Mouse (Mus musculus) embryonic facial prominence, embryonic 14.5 days (tissue): ENCODE results near the gene Adipor2. TPM values are rescaled to one million over a fixed set of nuclear protein-coding genes. Genes with fewer than 3 reads are reported as not detected.
A peak's percentile ranks its signal among the peaks of the same experiment; 100 is the strongest.

ENCODE experiments used
- ATAC-seq: fragments of 200-750 bp; cut with Nextera tagmentation; 2 replicates; pipeline ENCODE4 v1.8.0; 2017; ENCODE audit warnings: low read depth, moderate number of reproducible peaks, moderate TSS enrichment
- DNase-seq: peaks from one replicate; pipeline ENCODE4 v3.0.0-alpha.2; 2015; ENCODE audit warnings: low spot score
- H3K27ac ChIP-seq: fragments of 300-500 bp; sonication (generic); replicated peaks from 2 replicates; pipeline ENCODE4 v1.5.1; 2014; ENCODE audit warnings: low read depth, mild to moderate bottlenecking, low read length, moderate library complexity
- H3K27me3 ChIP-seq: fragments of 300-500 bp; sonication (generic); replicated peaks from 2 replicates; pipeline ENCODE4 v1.6.1; 2014; ENCODE audit warnings: low read length; ENCODE audit not compliant: control insufficient read depth, insufficient read depth
- H3K36me3 ChIP-seq: fragments of 300-500 bp; sonication (generic); 2 replicates; pipeline ENCODE4 v1.6.1; 2014; ENCODE audit warnings: low read length, mixed read lengths; ENCODE audit not compliant: control insufficient read depth, insufficient read depth
- H3K4me1 ChIP-seq: fragments of 300-500 bp; sonication (generic); 2 replicates; pipeline ENCODE4 v1.6.1; 2014; ENCODE audit warnings: antibody characterized with exemption, low read length; ENCODE audit not compliant: control insufficient read depth, insufficient read depth
- H3K4me2 ChIP-seq: fragments of 300-500 bp; sonication (generic); 2 replicates; pipeline ENCODE4 v1.6.1; 2014; ENCODE audit warnings: low read depth, mild to moderate bottlenecking, low read length, moderate library complexity, mixed read lengths
- H3K4me3 ChIP-seq: fragments of 300-500 bp; sonication (generic); 2 replicates; pipeline ENCODE4 v1.5.1; 2014; ENCODE audit warnings: low read depth, mild to moderate bottlenecking, low read length
- H3K9ac ChIP-seq: fragments of 300-500 bp; sonication (generic); 2 replicates; pipeline ENCODE4 v1.6.1; 2014; ENCODE audit warnings: low read depth, mild to moderate bottlenecking, low read length, moderate library complexity, mixed read lengths
- H3K9me3 ChIP-seq: fragments of 300-500 bp; sonication (generic); 2 replicates; pipeline ENCODE4 v1.6.1; 2016; ENCODE audit warnings: low read length; ENCODE audit not compliant: control insufficient read depth
- WGBS: fragments of 180-500 bp; shearing (Covaris S2); extraction: QIAGEN DNeasy Blood & Tissue Kit; methylation state at CpG from one replicate; pipeline ENCODE4 v1.1.7; 2014; 5-methylcytosine and 5-hydroxymethylcytosine counted together
- polyA plus RNA-seq: library from polyadenylated mRNA; unstranded; fragments of >200 nt; fragmentation: Nextera tagmentation; extraction: Ambion mirVana; gene quantifications from 2 replicates; pipeline ENCODE4 v1.2.1, GENCODE M21; 2014

Adipor2 gene
- polyA plus RNA-seq, 1 experiment from 2014 or later = 30.1 TPM

GRCm38 (mm10) chr6:119390728-119391127 lies 26.8 kb downstream of the Adipor2 start:
- Histone ChIP-seq H3K9me3 (no peaks in the 10 kb centered on the region), H3K4me2 (no peak overlapping the region), H3K4me3 (no peak overlapping the region), H3K9ac (no peak overlapping the region), H3K36me3 (no peaks in the 10 kb centered on the region), H3K27me3 (no peaks in the 10 kb centered on the region), H3K4me1 (peaks cover 9% of the 10 kb centered on the region; the same call in 1 of the 2 replicates), H3K27ac (no peak overlapping the region)
- WGBS = 91% methylated on average over 4 of the region's 4 CpGs
- ATAC-seq (no peak), DNase-seq (no peak)

GRCm38 (mm10) chr6:119389089-119389488 lies 28.4 kb downstream of the Adipor2 start:
- H3K9ac ChIP-seq = peak overlapping the region; percentile 94
- H3K27ac ChIP-seq = peak overlapping the region; percentile 80
- DNase-seq = no peak
- peak overlapping the region; percentile 88 for H3K4me2 ChIP-seq
- peak; percentile 4; the same call in 1 of the 2 replicates for ATAC-seq
- no peaks in the 10 kb centered on the region for H3K9me3 ChIP-seq
- H3K4me3 ChIP-seq = peak overlapping the region; percentile 91
- H3K27me3 ChIP-seq = no peaks in the 10 kb centered on the region
- peaks cover 9% of the 10 kb centered on the region; the same call in 1 of the 2 replicates for H3K4me1 ChIP-seq
- WGBS = 20% methylated on average over 10 of the region's 10 CpGs
- H3K36me3 ChIP-seq = no peaks in the 10 kb centered on the region

GRCm38 (mm10) chr6:119388650-119389012 lies 28.9 kb downstream of the Adipor2 start:
- H3K27ac ChIP-seq = peak overlapping the region; percentile 89
- peak overlapping the region; percentile 91 for H3K4me3 ChIP-seq
- ATAC-seq = peak; percentile 99
- peak; percentile 99 for DNase-seq
- WGBS = 0% methylated on average over 17 of the region's 53 CpGs
- peaks cover 9% of the 10 kb centered on the region; the same call in 1 of the 2 replicates for H3K4me1 ChIP-seq
- no peaks in the 10 kb centered on the region for H3K9me3 ChIP-seq
- H3K36me3 ChIP-seq = no peaks in the 10 kb centered on the region
- H3K27me3 ChIP-seq = no peaks in the 10 kb centered on the region
- H3K4me2 ChIP-seq = peak overlapping the region; percentile 88
- H3K9ac ChIP-seq = peak overlapping the region; percentile 94

- DNase-seq = peak; percentile 59
- Histone ChIP-seq H3K27me3 (no peaks in the 10 kb centered on the region), H3K27ac (peak overlapping the region; percentile 89), H3K4me3 (peak overlapping the region; percentile 91), H3K9me3 (no peaks in the 10 kb centered on the region), H3K4me2 (peak overlapping the region; percentile 88), H3K36me3 (no peaks in the 10 kb centered on the region), H3K9ac (peak overlapping the region; percentile 94), H3K4me1 (peaks cover 9% of the 10 kb centered on the region; the same call in 1 of the 2 replicates)
- WGBS = 2% methylated on average over 11 of the region's 76 CpGs
- peak; percentile 86 for ATAC-seq
Measured at GRCm38 (mm10) chr6:119387801-119388649, 29.5 kb downstream of the Adipor2 start.

GRCm38 (mm10) chr6:119386821-119387220 lies 30.7 kb downstream of the Adipor2 start:
- H3K36me3 ChIP-seq = no peaks in the 10 kb centered on the region
- no peak for DNase-seq
- ATAC-seq = no peak
- H3K27me3 ChIP-seq = no peaks in the 10 kb centered on the region
- H3K4me1 ChIP-seq = peaks cover 9% of the 10 kb centered on the region; the same call in 1 of the 2 replicates
- WGBS = 91% methylated on average over 1 of the region's 1 CpGs
- no peaks in the 10 kb centered on the region for H3K9me3 ChIP-seq
- no peak overlapping the region for H3K27ac ChIP-seq
- no peak overlapping the region for H3K9ac ChIP-seq
- no peak overlapping the region for H3K4me3 ChIP-seq
- H3K4me2 ChIP-seq = peak overlapping the region; percentile 88; the same call in 1 of the 2 replicates

DNA sequence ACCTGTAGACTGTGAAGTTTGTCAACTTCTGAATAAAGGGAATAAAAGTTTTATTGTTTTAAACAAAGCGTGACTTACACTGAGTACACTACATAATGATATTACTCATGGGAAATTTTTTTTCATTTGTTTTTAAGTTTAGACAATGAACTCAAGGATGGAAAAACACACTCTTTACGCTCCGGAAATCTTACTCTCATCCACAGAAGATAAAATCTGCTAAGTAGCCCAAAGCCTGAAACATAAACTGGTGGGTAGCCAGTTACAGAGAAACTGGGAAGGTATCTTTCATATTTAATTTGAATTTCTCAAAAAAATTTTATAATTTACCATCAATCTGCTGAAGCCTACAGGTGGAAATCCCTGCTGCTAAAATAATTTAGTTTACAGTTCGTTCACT lies 31.1 kb downstream of the Adipor2 start:
- no peak overlapping the region for H3K4me2 ChIP-seq
- 84% methylated on average over 4 of the region's 4 CpGs for WGBS
- H3K4me1 ChIP-seq = peaks cover 9% of the 10 kb centered on the region; the same call in 1 of the 2 replicates
- no peaks in the 10 kb centered on the region for H3K9me3 ChIP-seq
- no peak overlapping the region for H3K4me3 ChIP-seq
- DNase-seq (no peak), ATAC-seq (no peak)
- H3K27me3 ChIP-seq = no peaks in the 10 kb centered on the region
- H3K36me3 ChIP-seq = no peaks in the 10 kb centered on the region
- no peak overlapping the region for H3K9ac ChIP-seq
- H3K27ac ChIP-seq = no peak overlapping the region

- Histone ChIP-seq H3K27me3 (no peaks in the 10 kb centered on the region), H3K9ac (no peak overlapping the region), H3K4me2 (no peak overlapping the region), H3K36me3 (no peaks in the 10 kb centered on the region), H3K9me3 (no peaks in the 10 kb centered on the region), H3K4me3 (no peak overlapping the region), H3K27ac (no peak overlapping the region), H3K4me1 (peaks cover 9% of the 10 kb centered on the region; the same call in 1 of the 2 replicates)
- DNase-seq (no peak), ATAC-seq (no peak)
- 96% methylated on average over 1 of the region's 1 CpGs for WGBS
Measured at GRCm38 (mm10) chr6:119385668-119386067, 31.8 kb downstream of the Adipor2 start.

DNA sequence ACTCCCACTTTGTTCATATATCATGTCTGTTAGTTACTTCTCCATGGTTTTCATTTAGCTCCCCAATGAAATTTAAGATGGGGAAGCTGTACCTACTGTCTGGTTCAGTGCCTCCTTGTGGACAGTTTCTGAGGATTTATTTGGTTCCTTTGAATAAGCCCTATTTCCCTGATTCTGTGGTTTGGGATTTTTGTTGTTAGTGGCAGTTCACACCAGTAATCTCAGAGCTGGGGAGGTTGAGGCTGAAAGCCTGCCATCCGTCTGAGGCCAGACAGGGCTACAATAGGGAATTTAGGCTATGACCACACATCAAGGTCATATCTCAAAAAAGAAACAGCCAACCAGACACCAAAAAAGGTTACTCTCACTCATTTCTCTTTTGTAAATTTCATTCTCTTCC lies 38.9 kb downstream of the Adipor2 start:
- no peak overlapping the region for H3K27ac ChIP-seq
- H3K36me3 ChIP-seq = no peaks in the 10 kb centered on the region
- H3K4me1 ChIP-seq = no peaks in the 10 kb centered on the region
- WGBS = 77% methylated on average over 1 of the region's 1 CpGs
- H3K27me3 ChIP-seq = no peaks in the 10 kb centered on the region
- no peak overlapping the region for H3K9ac ChIP-seq
- no peak overlapping the region for H3K4me3 ChIP-seq
- no peak for ATAC-seq
- no peak overlapping the region for H3K4me2 ChIP-seq
- no peak for DNase-seq
- no peaks in the 10 kb centered on the region for H3K9me3 ChIP-seq
